Mouse (Mus musculus) 3T3-L1 (cell line): ENCODE measurements around the gene Gm20661.

Experiments used
- DNase-seq: peaks from one replicate; pipeline ENCODE4 v3.0.0-alpha.2; 2015; ENCODE audit warnings: low read depth, low spot score

Gene Gm20661

DNA sequence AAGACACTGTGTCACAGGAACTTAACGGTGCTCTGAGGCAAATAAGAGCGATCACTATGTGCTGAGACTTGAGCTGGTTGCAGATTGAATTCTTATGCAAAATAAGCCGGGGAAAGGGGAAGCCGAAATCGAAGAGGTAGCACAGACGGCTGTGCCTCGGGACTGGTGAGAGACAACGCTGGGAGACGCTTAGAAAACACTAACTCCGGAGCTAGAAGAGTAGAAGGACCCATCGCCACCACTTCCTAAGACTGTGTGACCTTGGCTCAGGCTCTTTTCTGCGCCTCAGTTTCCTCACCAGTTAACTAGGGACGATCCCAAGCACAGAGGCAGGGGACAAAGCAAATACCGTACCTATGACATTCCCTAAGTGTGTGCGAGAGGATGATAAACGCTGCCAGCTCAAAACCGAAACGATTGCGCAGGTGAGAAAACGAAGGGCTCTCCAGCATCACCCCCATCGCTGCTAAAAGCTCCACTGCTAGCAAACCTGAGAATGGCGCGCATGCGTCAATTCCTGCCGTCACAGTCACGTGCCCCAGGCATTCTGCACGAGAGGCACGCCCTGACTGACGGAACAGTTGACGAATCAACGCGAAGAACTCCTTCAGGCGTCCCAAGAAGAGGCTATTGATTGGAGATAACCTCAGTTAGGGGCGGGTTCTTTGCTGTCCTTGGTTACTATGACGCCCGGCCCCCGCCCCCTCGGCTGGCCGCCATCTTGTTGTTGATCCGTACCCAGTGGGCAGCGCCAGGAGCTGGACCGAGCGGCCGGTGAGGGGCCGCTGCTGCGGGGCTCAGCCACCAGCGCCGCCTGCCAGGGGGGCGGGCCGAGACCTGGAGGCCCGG is 19.3 kb downstream of the Gm20661 start, which contains the start of gene Ip6k1:
TSS of gene Ip6k1 (plus strand) at position 580 of the 849 bp plus-strand sequence.
- DNase-seq, result peak; percentile 100

DNA sequence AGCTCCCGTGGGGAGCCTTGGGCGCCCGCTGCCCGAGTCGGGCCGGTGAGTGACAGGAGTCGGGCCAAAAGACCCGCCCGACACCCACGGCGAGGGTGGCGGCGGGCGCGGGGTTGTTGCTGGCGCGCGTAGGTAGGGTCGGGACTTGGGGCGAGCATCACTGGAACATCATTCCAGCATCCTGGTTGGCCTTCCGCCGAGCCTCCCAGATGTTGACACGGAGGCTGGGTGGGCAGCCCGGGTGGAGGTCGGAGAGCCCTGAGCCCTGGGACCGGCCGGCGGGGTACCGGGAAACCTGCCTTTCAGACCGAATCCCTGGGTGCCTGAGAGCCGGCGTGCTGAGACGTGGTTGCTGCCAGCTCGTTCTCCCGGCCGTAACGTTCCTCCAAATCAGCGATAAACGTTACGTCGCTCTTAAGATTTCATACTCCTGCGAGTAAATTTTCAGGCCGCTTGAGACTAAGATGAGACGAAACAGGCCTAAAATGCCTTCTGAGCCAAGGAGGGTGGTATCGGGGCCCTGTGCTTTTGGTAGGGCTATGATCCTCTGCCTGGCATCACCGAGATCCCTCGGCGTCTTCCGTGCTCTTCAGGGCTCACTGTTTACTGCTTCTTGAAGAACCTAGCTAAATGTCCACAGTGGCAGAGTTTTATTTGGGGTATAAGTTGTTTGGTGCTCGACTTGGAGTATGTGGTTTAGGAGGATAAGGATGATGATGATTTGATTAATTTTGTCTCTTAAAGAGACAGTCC is 20.1 kb downstream of the Gm20661 start:
- peak; percentile 49 for DNase-seq

- DNase-seq, result peak; percentile 42
Observed at GRCm38 (mm10) chr9:108003531-108003890, 20.7 kb downstream of the Gm20661 start.

DNA sequence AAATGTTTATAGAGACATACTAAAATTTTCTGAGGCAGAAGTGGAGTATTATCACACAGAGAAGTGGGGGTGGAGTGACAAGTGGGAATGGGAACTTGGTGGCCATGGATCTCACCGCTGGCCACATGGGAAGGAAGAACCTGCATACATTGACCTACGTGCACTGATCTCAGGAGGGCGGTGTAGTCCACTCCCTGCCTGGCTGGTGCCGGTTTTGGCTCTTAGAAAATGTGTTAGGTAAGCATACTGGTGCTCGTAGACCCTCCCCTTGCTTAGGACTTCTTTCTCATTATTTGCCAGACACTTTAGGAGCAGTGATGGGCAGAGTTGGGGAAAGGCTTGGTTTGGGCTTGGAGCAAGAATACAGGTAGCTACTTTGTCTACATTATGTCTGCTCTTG is 25.2 kb downstream of the Gm20661 start:
- no peak for DNase-seq

GRCm38 (mm10) chr9:108010385-108010784 is 27.5 kb downstream of the Gm20661 start:
- DNase-seq, result peak; percentile 42

DNA sequence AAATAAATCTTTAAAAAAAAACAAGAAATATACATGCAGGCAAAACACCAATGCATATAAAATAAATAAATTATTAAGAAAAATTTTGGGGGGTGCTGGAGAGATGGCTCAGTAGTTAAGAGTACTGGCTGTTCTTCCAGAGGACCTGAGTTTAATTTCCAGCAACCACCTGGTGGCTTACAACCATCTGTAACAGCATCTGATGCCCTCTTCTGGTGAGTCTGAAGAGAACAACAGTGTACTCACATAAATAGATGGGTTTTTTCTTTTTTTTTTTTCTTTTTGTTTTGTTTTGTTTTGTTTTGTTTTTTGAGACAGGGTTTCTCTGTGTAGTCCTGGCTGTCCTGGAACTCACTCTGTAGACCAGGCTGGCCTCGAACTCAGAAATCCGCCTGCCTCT is 30.7 kb downstream of the Gm20661 start:
- peak; percentile 21 for DNase-seq

- no peak for DNase-seq
Observed at GRCm38 (mm10) chr9:108017127-108017526, 34.3 kb downstream of the Gm20661 start.

DNA sequence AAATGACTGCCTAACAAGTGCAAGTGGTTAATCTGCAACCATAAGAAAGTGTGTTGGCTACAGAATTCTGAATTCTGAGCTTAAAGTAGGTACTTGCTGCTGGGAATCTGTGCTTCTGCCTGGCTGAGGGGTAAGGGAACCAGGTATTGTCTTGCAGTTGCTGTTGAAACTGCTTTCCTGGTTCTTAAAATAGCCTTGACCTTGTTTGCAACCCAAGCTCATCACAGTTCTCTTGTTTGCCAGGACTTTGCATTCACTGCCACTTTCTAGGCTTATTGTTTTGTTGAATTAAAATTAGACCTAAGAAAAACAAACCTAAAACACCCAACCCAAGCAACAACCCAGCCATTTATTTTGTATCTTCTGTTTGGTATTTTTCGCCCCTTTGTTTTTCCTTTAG is 37.9 kb downstream of the Gm20661 start:
- no peak for DNase-seq

DNA sequence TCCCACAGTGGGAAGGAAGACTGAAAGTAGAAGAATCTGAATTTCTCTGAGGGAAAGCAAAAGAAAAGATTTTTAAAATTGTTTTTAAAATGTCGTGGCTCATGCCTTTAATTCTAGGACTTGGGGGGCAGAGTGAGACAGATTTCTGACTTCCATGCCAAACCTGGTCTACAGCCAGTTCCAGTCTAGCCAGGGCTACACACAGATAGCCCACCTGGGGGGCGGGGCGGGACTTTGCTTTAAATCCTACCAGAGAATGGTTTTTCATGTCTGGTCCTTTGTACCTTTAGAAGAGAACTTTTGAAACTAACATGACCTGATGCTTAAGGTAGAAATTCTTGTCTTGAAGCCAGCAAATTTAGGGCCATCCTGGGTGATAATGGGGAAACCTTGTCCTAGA is 40.4 kb downstream of the Gm20661 start:
- no peak for DNase-seq

DNA sequence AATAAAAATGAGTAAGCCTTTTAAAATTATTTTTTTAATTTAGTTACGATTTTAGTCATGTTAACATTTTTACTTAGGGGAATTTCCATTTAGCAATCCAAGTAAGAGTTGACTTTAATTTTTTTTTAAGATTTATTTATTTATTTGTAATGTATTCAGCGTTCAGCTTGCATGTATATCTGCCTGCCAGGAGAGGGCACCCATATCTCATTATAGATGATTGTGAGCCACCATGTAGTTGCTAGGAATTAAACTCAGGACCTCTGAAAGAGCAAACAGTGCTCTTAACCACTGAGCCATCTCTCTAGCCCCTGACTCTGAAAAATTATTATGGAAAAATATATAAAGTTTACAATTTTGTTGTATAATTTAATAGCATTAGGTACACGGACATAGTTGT is 43.7 kb downstream of the Gm20661 start:
- peak; percentile 25 for DNase-seq

- no peak for DNase-seq
Observed at GRCm38 (mm10) chr9:108027867-108028266, 45.0 kb downstream of the Gm20661 start.

GRCm38 (mm10) chr9:108032126-108032525 is 49.3 kb downstream of the Gm20661 start:
- no peak for DNase-seq

- DNase-seq, result no peak
Observed at GRCm38 (mm10) chr9:108035331-108036156, 52.7 kb downstream of the Gm20661 start.
